Mouse (Mus musculus) cerebellum, adult (tissue): ENCODE data around the gene Hbb-y.
"Not testable (repeated sequence)": the region's sequence is repeated elsewhere in the genome, so short reads cannot be mapped to it uniquely, and the experiment has no call there.

Source experiments
- ATAC-seq: cut with Nextera tagmentation; 2 replicates; pipeline ENCODE4 v1.9.2; 2017; ENCODE audit warnings: mild to moderate bottlenecking, moderate library complexity, mixed read lengths; ENCODE audit not compliant: insufficient number of reproducible peaks, low FRiP score, low TSS enrichment

Gene Hbb-y

GRCm38 (mm10) chr7:103813766-103814165 is 39.2 kb downstream of the Hbb-y start, which contains the start of gene Hbb-bt:
Hbb-bt (minus strand) TSS chr7:103813996.
- no peak for ATAC-seq

- not testable (repeated sequence) for ATAC-seq
Observed at GRCm38 (mm10) chr7:103813152-103813551, 39.9 kb downstream of the Hbb-y start.

- ATAC-seq: no peak
Observed at GRCm38 (mm10) chr7:103812174-103812573, 40.8 kb downstream of the Hbb-y start.

GRCm38 (mm10) chr7:103811223-103811845 is 41.7 kb downstream of the Hbb-y start:
- ATAC-seq: no peak

GRCm38 (mm10) chr7:103810746-103811145 is 42.3 kb downstream of the Hbb-y start:
- no peak for ATAC-seq

- no peak for ATAC-seq
Observed at GRCm38 (mm10) chr7:103810296-103810695, 42.7 kb downstream of the Hbb-y start.

- no peak for ATAC-seq
Observed at GRCm38 (mm10) chr7:103809801-103810155, 43.2 kb downstream of the Hbb-y start.

GRCm38 (mm10) chr7:103808971-103809800 is 43.8 kb downstream of the Hbb-y start:
- ATAC-seq: no peak

GRCm38 (mm10) chr7:103808120-103808519 is 44.9 kb downstream of the Hbb-y start:
- not testable (repeated sequence) for ATAC-seq

- no peak for ATAC-seq
Observed at GRCm38 (mm10) chr7:103806856-103807255, 46.2 kb downstream of the Hbb-y start.
